Mouse (Mus musculus): Measurements from ENCODE around the gene Nat8f4.

GRCm38 (mm10) chr6:85908341-85908740 lies 3.7 kb upstream of the Nat8f4 start:
- no peak for TF ChIP-seq CTCF (IDR thresholded peaks at IDR 0.05; ENCODE audit: borderline replicate concordance, insufficient read depth, low read depth, low read length)
- no peak for TF ChIP-seq POLR2A (IDR thresholded peaks at IDR 0.05; ENCODE audit: borderline replicate concordance, insufficient read depth, low read length)

All from cerebellum, adult 2 months (tissue).